Mouse (Mus musculus): ENCODE measurements around the gene Phip.

The Phip gene

DNA sequence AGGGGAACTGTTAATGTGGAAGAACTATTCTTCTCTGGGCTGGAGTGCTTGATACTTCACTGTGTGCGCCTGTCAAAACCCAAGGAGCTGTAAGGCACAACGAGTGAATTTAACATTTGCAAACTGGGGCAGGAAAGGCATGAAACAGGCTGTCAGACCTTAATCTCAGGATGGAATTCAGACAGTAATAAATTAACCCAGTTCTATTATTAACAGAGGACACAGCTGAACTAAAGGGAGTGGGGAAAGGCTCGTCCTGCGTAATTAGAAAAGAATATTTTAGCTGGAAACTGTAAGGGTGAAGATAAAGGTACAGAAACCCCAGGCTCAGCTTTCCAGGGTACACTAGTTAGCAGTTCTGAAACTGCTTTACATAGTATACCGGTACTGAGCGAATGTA lies 139.4 kb downstream of the Phip start:
- no peak for TF ChIP-seq GATA4 (IDR thresholded peaks at IDR 0.05; ENCODE audit: insufficient replicate concordance, low read length)

DNA sequence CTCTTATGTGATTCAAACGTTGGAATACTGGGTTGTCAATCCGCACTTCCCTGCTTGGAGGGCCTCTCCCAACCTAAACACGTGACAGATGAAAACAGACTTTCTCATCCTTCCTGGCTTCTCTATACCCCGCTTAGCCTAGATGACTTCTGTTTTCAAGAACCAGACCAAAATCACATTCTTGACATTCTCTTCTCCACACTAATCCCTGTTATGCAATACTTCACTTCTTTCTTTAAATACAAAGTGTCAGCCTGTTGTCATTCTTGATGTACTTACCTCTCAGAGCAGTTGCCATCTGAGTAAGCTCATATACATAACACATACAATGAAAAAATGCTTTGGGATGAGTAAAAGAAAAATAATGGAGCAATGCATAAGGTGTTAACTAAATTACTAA lies 143.4 kb downstream of the Phip start:
- no peak for TF ChIP-seq GATA4 (IDR thresholded peaks at IDR 0.05; ENCODE audit: insufficient replicate concordance, low read length)

DNA sequence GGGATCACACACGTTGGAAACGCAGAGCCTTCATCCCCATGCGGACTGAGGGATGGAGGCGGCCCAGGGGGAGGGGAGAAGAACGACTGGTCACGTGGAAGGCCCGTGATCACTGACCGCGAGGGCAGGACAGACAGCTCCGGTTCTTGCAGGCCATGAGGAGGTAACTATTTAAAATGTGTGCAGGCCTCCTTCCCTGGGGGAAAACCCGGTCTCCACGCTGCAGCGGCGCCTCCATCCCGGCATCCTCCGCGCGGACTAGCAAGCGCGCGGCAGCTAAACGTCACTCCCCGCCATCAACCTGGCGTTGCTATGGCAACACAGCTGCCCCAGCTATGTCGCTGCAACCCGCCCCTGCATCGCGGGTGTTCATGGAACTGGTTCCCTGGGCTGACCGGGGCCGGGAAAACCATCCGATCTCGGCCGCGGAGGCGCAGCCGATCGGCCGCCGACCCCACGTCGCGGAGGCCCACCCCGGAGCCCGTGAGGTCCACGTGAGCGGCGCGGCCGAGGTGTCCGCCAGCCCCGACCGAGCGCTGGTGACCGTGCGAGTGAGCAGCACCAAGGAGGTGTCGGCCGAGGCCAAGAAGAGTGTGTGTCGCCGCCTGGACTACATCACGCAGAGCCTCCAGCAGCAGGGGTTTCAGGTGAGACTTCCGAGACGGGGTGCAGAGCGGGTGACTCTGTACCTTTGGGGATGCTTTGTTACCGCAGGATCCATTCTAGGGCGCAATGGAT lies 145.5 kb downstream of the Phip start:
- no peak for TF ChIP-seq GATA4 (IDR thresholded peaks at IDR 0.05; ENCODE audit: insufficient replicate concordance, low read length)

DNA sequence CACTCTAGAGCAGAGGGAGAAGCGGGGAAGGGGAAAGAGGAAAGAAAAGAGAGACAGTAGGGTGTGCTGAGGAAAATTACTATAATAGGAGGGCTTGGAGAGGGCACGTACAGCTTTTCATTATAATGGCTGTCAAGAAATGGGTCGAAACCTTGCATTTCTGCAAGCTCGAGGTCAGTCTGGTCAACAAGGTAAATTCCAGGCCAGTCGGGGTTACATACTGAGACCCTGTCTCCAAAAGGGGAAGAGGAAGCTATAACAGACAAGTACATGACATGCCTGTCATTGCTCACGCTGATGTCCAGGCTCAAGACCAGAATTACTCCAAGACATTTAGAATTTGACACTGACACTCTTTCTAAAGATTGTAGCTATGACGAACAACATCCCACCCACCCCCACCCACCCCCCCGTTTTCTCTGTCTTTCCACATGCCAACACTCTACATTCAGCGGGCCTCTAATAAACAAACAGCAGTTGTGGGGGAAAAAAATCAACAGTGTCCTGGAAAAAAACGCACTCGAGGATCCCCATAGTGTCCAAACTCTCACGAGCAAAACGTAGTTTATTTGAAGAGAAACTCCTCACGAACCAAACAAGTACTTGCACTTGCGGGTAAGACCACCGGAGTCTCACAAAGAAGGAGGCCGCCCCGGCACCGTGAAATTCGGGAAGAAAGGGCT lies 146.2 kb downstream of the Phip start, which contains the start of gene Irak1bp1:
Irak1bp1 (plus strand) TSS at position 534 of the 683 bp plus-strand sequence.
- TF ChIP-seq GATA4 (IDR thresholded peaks at IDR 0.05; ENCODE audit: insufficient replicate concordance, low read length), result no peak

DNA sequence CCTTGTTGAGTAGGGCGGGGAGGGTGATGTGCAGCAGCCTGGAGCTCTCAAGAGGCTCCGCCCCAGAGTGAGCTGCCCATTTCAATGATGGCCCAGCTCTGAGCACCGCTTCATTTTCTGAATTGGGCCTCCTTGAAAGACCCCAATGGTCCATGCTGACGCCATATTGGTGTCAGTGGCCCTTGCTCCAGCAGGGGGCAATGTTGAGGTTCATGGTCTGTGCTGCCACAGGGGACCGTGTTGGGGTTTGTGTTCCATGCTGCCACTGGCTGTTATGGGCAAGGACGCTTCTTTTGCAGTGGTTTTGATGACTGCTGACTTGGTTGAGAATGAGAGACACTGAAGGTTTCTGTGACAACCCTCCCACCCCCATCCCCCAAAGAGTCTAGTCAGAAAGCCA lies 148.9 kb downstream of the Phip start:
- TF ChIP-seq GATA4 (IDR thresholded peaks at IDR 0.05; ENCODE audit: insufficient replicate concordance, low read length), result no peak
